Mouse (Mus musculus): ENCODE measurements around the gene Gstt2.

Gene Gstt2

GRCm38 (mm10) chr10:75837248-75837759, at the start of gene Gstt2:
Gene Gstt2 (minus strand): TSS chr10:75837424.
- DNase-seq, result peak; percentile 91 to 93

DNA sequence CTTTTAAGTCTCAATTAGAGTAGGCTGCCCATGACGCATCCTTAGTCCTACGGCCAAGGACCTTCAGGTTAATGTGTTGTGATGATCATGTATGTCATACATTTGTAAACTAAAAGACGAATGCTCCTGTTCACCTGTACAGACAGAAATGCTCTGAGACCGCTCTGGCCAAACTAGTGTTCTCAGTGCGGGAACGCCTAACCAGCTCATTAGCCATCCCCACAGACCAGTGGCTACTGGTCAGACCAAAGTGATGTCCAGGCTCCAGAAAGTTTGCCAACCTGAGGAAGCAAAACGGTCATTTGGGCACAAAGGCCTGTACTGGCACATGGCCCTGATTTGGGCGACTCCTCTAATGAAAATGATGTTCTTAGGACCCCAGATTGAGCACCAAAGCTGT, 47.5 kb upstream of the Gstt2 start:
- DNase-seq, result no peak

DNA sequence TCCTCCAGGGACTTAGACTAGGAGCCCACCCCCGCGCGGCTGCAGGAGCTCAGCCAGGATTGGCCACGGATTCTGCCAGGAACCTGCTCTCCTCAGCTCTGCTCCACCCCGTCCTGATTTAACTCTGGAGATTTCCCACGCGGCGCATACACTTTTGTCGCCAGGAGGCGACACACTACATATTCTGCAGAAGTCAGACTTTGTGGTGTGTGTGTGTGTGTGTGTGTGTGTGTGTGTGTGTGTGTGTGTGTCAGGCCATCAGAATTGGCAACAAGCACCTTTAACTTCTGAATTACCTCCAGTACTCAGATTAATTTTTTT, 46.0 kb upstream of the Gstt2 start:
- DNase-seq, result peak; percentile 77

DNA sequence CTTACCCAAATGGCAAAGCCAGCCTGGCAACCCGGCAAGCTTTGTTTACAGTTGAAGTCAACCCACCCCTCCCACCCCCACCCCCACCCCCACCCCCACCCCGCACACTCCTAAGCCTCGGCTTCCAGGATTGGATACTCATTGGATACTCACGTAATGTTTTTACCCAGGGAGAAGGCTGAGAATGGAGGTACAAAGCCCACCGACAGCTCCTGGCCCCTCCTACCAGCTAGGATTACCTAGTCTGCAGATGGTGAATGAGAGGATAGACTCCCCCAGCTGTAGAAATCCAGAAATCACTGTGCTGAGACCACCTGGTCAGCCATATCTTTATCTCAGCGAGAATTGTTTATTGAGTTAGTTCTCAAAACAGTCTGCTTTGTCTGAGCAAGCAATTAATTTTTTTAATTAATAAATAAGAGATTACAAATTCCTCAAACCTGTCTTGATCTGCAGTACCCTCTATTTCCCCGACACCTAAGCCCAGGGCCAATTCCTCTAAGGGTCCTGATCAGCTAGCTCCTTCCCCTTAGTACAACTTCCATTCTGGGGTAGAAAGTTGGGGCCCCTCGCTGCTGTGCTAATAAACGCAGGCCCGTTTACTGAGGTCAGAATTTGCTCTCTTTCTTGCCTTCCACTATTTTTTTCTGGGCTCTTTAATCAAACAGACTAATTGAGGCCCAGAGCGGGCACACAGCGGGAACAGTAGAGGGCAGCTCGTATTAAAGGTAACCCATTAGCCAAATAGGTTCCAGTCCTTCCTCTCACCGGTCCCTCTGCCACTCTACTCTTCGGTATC, 45.4 kb upstream of the Gstt2 start:
- DNase-seq, result no peak

DNA sequence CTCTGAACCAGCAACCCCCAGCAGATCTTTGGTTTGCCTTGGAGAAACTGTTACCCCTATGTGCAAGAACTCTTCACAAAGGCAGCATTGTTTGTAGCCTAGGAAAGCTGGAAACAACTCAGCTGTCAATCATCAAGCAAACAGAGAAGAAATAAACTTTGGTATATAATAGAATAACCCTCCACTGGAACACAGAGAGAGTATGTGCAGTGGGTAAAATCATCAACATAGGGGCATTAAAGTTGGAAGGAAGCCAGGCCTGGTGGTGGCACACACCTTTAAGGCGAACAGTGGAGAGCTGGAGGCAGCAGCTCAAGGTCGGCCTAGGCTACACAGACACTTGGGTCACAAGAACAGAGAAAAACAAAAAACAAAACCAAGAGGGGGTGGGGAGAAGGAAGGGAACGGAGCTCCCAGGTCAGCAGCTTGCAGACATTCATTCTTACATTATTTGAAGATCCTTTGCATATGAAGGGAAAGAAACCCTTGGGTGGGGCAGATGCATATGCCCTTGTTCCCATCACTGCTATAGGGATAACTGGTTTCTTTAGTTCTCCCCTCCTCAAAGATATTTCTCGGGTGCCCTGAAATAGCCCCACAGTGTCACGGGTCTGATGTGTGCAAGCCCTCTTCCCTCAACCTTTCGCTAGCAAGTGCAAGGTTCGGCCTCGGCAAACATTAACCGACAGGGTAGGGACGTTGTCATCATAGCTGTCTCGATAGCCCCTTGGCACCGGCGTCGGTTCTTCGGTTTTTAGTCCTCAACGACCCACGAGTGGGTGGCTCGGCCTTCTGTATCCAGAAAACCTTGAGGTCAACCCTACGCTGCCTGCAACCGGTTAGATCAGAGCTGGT, 44.6 kb upstream of the Gstt2 start:
- no peak for DNase-seq

DNA sequence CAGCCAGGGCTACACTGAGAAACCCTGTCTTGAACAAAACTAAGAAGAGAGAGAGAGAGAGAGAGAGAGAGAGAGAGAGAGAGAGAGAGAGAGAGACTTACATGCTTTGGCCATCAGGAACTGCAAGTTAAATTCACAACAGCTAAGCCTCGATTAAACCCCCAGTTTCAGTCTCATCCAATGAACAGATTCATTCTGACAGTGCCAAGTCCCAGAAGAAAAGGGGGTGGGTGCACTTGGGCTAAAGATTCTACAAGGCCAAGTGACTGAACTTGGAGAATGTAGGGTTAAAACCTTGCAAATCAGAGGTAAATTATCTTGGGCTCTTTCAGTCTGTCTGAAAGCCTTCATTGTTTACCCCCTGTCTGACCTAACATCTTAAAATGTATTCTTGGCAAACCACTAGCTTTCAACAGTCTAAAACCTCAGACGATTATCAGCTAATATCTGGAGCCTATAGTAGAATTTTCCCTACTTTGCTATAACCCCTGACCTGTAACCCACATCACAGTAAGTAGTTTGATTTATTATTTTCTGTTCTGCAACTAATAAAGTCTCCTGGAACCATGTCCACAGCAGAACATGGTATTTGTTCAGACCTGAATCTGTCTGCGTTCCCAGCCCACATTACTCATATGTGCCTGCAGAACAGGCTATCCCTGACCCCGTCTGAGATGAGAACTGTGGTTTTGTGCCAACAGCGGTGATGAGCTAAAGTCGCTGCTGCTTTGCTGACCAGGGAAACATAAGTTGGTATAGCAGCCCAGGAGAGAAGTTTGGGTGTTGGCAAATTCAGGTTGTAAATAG, 43.8 kb upstream of the Gstt2 start:
- no peak for DNase-seq

- DNase-seq, result no peak
Observed at GRCm38 (mm10) chr10:75880351-75880750, 43.1 kb upstream of the Gstt2 start.

DNA sequence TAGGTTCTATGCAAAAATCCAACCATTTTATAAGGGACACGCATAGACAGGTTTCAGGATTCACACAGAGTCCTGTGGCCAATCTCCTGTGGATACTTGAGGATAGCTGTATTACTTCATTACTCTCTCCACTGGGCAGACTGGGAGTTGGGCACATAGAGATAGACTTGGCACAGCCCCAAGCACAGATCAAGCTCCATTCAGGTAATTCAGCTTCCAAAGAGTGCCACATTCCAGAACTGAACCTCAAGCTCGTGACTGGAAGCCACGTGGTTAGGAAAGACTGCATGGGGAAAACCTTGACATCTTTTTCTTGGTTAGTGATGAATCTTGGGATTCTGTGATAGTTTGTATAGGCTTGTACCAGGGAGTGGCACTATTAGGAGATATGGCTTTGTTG, 41.6 kb upstream of the Gstt2 start:
- DNase-seq, result no peak

- DNase-seq, result peak; percentile 47 to 63
Observed at GRCm38 (mm10) chr10:75873543-75874170, 36.4 kb upstream of the Gstt2 start.

GRCm38 (mm10) chr10:75872915-75873542, 35.8 kb upstream of the Gstt2 start:
- DNase-seq, result peak; percentile 93 to 97

DNA sequence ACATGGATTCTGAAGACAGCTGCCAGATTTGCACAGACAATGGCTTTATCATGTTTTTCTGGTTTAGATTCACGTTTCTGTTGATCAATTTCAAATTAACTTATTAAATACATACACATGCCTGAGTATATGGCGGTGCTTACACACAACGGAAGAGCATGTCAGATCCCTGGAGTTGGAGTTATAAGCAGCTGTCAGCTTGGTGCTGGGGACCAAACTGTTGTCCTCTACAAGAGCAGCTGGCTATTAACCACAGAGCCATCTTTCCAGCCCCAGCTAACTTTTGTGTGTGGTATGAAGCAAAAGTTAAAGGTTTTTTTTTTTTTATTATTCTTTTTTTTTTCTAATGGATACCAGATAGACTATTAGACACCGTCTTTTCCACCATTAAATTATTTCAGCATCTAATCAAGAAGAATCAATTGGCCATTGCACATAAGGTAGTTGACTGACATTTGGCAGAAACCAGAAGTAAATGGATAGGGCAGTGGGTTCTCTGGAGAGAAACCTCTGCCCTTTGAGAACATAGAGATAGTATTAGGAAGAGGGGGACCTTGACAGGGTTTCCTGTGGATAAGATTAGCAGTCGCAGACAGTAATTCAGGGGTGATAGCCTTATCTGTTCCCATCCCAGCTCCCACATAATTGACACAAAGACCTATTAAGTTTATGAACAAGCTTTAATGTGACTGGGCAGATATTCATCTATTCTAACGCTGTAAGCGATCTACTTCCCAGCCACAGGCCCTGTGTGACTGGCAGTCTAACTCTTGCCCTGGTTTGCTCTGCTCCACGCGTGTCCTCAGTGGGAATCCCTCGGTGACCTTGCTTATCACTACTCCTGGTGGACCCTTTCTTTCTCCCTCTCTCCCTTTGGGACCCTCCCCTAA, 35.0 kb upstream of the Gstt2 start:
- no peak for DNase-seq

DNA sequence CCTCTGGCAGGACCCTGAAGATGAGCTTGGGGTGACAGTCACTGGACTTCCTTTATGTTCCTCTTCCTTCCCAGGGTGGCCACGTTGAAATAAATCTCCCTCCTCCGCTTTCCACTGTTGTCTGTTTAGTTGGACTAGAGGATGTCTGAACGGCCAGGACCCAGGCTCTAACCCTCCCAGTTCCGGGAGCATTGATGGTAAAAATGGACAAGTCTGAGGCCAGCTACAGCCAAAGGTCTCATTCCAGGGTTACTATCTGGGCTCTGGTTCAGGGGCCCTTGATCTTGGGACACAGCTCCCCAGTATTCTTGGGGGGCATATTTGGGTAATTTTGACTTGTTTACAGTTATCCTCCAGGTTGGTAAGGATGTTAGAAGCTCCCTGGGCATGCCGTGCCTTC, 24.4 kb upstream of the Gstt2 start:
- no peak for DNase-seq

DNA sequence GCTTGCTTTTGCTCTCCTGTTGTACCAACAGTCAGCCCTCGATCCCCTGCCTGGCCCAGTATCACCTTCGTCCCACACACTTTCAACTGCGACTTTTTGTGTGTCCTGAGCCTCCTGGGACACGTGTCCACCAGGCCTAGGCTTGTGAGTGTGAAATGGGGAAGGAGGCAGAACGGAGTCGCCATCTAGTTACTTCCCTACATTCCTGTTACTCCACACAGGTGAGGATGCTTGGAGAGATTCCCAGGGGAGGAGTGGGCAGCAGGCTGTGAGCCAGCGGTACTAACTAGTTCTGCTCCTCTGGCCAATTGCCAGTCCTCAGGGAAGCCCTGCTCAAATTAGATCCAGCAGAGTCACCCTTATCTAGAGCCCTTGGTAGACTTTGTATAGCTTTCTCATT, 23.5 kb upstream of the Gstt2 start:
- DNase-seq, result peak in 1 of 2 experiments; percentile 26

GRCm38 (mm10) chr10:75859786-75860470, 22.7 kb upstream of the Gstt2 start, which contains the start of gene Mif:
Gene Mif (minus strand): TSS chr10:75860240.
- DNase-seq, result peak; percentile 82 to 85

- DNase-seq, result peak; percentile 31 to 36
Observed at GRCm38 (mm10) chr10:75859107-75859746, 22.0 kb upstream of the Gstt2 start.

DNA sequence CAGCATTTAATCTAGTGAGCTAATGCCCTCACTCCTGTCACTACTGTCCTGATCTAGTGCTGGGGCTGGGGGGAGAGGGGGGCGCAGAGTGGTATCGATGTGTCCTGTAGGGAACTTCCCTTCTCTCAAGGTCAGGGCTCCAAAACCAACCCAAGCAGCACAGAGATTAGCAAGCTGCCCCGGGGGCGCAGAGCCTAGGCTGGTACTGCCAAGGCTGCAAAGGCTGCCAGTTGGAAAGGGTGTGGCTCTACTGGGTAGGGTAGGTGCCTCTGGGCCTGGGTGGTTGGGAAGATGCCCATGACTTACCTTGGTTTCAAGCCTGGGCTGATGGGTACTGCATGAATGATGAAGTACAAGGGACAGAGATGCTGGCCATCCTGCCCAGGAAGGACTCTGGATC, 20.4 kb upstream of the Gstt2 start:
- DNase-seq, result no peak

- DNase-seq, result no peak
Observed at GRCm38 (mm10) chr10:75856976-75857375, 19.8 kb upstream of the Gstt2 start.

DNA sequence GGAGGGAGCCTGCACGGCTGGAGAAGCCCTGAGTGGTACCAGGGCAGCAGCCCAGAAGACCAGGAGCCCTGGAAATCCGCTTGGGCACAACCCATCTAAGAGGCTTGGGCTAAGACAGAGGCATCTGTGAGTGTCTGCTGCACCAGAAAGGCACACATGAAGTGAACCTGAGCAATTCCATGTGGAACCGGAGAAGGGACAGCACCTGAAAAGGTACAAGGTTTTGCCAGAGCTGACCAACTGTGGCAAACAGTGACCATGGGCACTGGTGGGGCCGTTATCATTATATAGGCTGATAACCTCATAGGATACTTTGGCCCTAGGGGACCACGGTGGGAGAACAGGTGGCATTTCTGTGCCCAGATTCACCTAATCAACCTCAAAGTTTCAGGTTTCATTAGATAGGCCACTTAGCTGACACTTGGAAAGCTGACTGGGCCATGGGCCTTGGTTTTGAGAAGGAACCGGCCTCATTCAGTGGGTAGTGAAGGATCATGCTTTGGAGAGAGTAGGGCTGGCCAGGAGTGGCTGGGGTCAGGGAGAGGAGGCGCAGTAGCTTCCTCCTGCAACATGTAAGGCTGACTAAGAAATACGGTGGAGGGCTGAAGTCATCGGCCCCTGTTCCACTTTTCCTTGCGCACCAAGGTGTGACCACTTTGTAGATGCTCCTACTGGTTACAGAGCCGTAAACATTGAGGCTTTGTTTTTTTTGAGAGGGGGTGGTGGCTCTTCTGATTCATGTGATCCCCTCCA, 19.1 kb upstream of the Gstt2 start:
- DNase-seq, result no peak

DNA sequence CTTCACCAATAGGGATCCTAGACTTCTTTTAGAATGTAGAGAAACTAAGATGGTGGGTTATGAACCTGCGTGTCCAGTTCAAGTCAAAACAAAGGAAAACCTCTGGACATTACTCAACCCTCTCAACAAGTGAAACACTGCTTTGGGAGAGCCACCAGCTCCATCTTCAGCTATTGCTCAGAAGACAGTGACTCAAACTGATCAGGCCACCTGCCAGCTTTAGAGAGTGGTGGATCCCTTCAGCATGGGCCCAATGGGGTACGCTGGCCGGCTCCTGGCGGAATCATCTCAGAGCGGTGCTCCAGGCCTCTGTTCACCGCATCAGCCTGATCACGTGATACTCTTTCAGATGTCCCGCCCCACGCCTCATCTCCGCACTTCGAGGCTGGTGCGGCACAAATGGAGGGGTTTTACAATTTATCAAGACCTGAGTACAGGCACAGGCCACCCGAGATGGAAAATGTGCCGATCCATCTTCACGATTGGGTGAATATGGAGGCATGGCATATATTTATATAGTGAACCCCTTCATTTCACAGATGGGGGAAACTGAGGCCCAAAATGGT, 18.3 kb upstream of the Gstt2 start:
- peak in 1 of 2 experiments; percentile 12 for DNase-seq
